Mouse (Mus musculus) forelimb bud, embryonic 11.5 days (tissue): ENCODE measurements at regions not wholly inside any gene's neighbourhood (a gene's known extent, or its start where the extent isn't known, plus 50 kb on each side); places are given as distances from the start of the nearest gene placed in this dataset.

Experiments
- DNase-seq: peaks from one replicate; pipeline ENCODE4 v3.0.0-alpha.2; 2012; ENCODE audit warnings: low read depth, low spot score

- peak; percentile 79 for DNase-seq
These were observed 63.9 kb downstream of the Ddx3x start for GRCm38 (mm10) chrX:13344701-13345100.

DNA sequence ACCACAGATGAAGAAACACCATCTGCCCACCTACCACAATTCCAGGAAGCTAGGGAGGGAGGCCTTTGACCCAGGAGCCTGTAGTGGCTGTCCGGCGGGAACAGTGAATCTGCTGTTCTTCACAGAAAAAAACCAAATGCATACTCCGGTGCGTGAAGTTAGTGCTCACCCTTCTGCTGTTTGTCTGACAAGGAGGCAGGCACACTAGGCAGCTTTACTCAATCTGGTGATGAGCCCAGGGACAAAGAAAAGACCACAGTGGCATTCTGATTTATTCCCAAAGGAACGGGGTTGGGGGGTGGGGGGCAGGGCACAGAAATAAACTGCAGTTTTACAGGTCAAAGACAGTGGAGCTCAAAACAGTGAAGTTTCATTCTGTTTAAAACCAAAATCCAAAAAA is 64.4 kb downstream of the Ddx3x start:
- peak; percentile 27 for DNase-seq

- DNase-seq: peak; percentile 37
These were observed 65.4 kb downstream of the Ddx3x start for GRCm38 (mm10) chrX:13346011-13346631.

DNA sequence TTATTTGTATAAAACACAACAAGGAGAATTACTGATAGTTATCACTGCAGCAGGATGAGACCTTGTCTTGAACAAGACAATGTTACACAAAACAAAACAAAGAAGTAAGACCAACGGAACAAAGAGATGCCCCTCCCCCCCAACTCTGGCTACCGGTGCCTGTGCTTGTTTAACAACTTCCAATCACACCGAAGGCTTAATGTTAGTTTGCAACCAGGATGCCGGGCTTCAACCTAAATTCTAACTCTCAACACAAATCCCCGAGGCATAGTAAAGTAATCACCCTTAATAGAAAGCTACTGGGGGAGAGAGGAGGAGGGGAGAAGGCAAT is 65.9 kb downstream of the Ddx3x start:
- DNase-seq: no peak

- peak; percentile 81 for DNase-seq
These were observed 66.5 kb downstream of the Ddx3x start for GRCm38 (mm10) chrX:13347027-13347840.

DNA sequence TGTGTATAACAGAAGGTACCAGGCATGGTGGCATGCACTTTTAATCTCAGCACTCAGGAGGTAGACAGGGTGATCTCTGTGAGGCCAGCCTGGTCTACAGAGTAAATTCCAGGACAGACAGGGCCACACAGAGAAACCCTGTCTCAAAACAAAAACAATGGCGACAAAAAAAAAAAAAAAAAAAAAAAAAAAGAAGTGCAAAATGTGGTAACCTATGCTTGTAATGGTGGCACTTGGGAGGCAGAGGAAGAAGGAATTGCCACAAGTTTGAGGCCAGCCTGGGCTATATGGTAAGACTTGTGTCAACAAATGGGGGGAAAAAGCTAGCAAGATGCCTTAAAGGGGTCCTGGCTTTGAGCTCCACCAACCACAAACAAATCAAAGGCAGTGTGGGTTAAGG is 67.6 kb downstream of the Ddx3x start:
- DNase-seq: no peak

DNA sequence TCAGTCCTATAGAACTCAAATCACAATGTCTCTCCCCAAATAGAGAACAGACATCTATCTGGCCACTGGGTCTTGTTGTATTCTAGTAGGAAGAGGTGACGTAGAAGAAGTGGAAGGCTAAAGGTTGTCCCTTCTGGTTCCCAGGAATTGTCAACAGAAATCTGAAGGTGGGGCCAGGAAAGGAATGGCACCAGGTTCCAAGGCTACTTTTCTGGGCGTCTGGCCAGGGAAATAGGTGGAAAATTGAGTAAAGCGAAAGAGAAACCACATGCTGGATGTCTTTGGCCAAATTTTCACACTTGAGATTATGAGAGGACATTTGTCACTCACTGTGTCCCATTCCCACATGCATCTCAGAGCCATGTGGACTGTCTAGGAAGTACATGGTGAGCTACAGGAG is 69.7 kb downstream of the Ddx3x start:
- DNase-seq: no peak

- no peak for DNase-seq
These were observed 76.5 kb downstream of the Ddx3x start for GRCm38 (mm10) chrX:13357149-13357783.

- DNase-seq: no peak
These were observed 77.2 kb downstream of the Ddx3x start for GRCm38 (mm10) chrX:13357973-13358372.

- no peak for DNase-seq
These were observed 79.7 kb downstream of the Ddx3x start for GRCm38 (mm10) chrX:13360436-13360835.

DNA sequence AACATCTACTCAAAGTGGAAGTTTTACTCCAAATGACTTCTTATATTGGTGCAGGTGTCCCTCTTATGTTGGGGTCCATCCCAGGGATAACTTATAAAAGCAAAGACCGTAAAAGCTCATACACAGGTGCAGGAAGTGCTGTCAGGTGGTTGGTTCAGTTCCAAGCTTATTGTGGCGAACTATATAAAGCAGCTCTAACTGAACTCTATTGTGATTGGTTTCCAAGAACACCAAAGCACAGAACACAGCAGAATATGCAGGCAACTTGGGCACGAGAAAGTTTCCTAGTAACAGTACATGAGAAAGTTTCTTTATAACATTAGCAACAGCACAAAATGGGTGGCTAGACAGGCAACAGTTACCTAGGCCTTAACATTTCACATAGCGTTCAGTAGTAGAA is 89.5 kb downstream of the Ddx3x start:
- no peak for DNase-seq

- no peak for DNase-seq
These were observed 92.0 kb downstream of the Ddx3x start for GRCm38 (mm10) chrX:13372752-13373151.

DNA sequence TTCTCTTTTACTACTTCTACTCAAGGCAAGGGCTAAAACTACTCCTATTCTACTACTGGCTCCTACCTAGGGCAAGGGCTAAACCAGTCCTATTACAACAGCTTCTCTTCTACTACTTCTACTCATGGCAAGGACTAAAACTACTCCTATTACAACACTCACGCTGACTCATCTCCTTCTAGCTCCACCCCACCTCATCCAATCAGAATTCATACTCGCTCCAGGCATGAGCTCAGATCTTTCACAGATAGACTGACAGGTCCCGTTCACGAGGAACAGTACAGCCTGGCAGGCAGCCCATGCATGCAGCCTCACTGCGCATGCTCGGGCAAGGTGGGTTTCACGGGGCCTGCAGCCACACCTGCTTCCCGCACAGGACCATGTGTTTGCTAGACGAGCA is 79.6 kb upstream of the Nyx start:
- DNase-seq: no peak

- no peak for DNase-seq
These were observed 67.4 kb upstream of the Nyx start for GRCm38 (mm10) chrX:13398466-13398865.

DNA sequence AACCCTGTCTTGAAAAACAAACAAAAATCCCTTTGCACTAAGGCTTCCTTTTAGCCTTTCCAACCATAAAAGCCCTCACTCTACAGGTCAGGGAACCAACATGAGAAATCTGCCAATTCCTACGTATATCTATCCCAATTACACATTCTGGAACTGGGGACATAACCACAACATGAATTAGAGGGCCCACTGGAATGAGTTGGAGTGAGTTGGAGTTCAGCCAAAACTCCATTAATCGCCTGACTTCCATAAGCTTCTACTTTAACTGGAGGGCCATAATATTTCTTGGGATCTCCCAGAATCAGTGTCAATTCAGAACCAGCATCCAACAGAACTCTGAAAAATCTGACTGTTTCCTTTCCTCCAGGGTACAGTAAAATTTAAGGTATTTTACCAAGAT is 53.2 kb upstream of the Nyx start:
- no peak for DNase-seq

DNA sequence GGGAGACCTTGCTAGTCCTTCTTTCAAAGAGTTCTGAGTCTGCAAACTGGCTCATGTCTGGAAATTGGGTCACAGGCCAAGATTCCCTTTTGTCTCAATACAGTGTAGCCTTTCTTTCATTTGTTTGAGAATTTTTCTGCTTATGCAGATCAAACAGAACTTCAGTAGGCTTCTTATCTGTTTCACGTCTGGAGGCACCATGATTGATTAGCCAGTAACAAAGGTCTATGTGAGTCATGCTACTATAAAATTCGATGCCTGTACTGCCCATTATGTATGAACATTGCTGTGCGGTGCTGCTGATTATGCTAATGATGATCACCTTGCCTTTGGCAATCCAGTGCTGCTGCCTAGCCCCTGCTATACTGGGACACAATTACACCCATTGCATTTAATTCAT is 52.8 kb upstream of the Nyx start:
- no peak for DNase-seq
